Mouse (Mus musculus) embryonic fibroblast, embryonic 13.5 days (primary cell): ENCODE measurements around the gene Zfp704.

Source experiments
- CTCF ChIP-seq: IDR thresholded peaks from 2 replicates; pipeline ENCODE4 v1.5.1; 2011; ENCODE audit warnings: mild to moderate bottlenecking, control low read depth, low read length, moderate library complexity, borderline replicate concordance; ENCODE audit not compliant: insufficient read depth
- POLR2A ChIP-seq: IDR thresholded peaks from 2 replicates; pipeline ENCODE4 v1.6.1; 2011; ENCODE audit warnings: low read depth, mild to moderate bottlenecking, control low read depth, low read length, moderate library complexity

DNA sequence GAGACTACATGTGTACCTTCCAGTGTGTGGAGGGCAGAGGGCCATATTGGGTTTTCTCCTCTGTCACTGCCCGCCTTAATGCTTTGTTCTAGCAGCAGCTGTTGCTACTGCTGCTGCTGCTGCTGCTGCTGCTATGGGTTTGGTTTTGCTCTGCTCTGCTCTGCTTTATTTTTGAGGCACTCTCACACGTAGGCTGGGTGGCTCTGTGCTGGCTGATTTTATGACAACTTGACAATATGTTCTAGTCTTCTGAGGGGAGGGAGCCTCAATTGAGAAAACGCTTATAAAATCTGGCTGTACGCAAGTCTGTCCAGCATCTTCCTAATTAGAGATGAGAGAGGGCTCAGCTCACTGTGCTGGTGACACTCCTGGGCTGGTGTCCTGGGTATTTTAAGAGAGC, 66.4 kb downstream of the Zfp704 start:
- no peak for TF ChIP-seq POLR2A
- TF ChIP-seq CTCF: no peak
